Mouse (Mus musculus): ENCODE measurements around the gene Blmh.

- TF ChIP-seq POLR2A (IDR thresholded peaks at IDR 0.05; ENCODE audit: low read depth, low read length) (no peak), CTCF (IDR thresholded peaks at IDR 0.05; ENCODE audit: borderline replicate concordance, insufficient read depth, low read length) (no peak)
Observed at GRCm38 (mm10) chr11:76896360-76896759, 28.2 kb upstream of the Blmh start.

Data from embryonic fibroblast, embryonic 13.5 days (primary cell).